Mouse (Mus musculus) forebrain, postnatal 0 days (tissue): ENCODE measurements at regions not wholly inside any gene's neighbourhood (a gene's known extent, or its start where the extent isn't known, plus 50 kb on each side); places are given as distances from the start of the nearest gene placed in this dataset.

Experiments used
- ATAC-seq: fragments of 200-750 bp; cut with Nextera tagmentation; 2 replicates; pipeline ENCODE4 v1.8.0; 2017; ENCODE audit warnings: mild to moderate bottlenecking, moderate library complexity
- DNase-seq: peaks from one replicate; pipeline ENCODE4 v3.0.0-alpha.2; 2015
- H3K27ac ChIP-seq: fragments of 300-500 bp; sonication (generic); 2 replicates; pipeline ENCODE4 v1.5.1; 2014; ENCODE audit warnings: low read depth, mild to moderate bottlenecking, antibody characterized with exemption, low read length, moderate library complexity, mixed read lengths
- H3K27me3 ChIP-seq: fragments of 300-500 bp; sonication (generic); 2 replicates; pipeline ENCODE4 v1.6.1; 2014; ENCODE audit warnings: mild to moderate bottlenecking, low read length, mixed read lengths; ENCODE audit not compliant: insufficient read depth
- H3K36me3 ChIP-seq: fragments of 300-500 bp; sonication (generic); 2 replicates; pipeline ENCODE4 v1.6.1; 2014; ENCODE audit warnings: mild to moderate bottlenecking, moderate library complexity; ENCODE audit not compliant: insufficient read depth
- H3K4me1 ChIP-seq: fragments of 300-500 bp; sonication (generic); 2 replicates; pipeline ENCODE4 v1.6.1; 2014; ENCODE audit warnings: antibody characterized with exemption; ENCODE audit not compliant: insufficient read depth
- H3K4me2 ChIP-seq: fragments of 300-500 bp; sonication (generic); 2 replicates; pipeline ENCODE4 v1.6.1; 2014; ENCODE audit warnings: low read depth, mild to moderate bottlenecking, moderate library complexity
- H3K4me3 ChIP-seq: fragments of 300-500 bp; sonication (generic); 2 replicates; pipeline ENCODE4 v1.5.1; 2014; ENCODE audit warnings: low read depth, low read length, mixed read lengths
- H3K9ac ChIP-seq: fragments of 300-500 bp; sonication (generic); 2 replicates; pipeline ENCODE4 v1.6.1; 2014; ENCODE audit warnings: mild to moderate bottlenecking
- H3K9me3 ChIP-seq: fragments of 300-500 bp; sonication (generic); 2 replicates; pipeline ENCODE4 v1.6.1; 2016; ENCODE audit warnings: low read length
- CTCF ChIP-seq: sonication (generic); IDR thresholded peaks from 2 replicates; pipeline ENCODE4 v1.5.1; 2016; ENCODE audit warnings: antibody characterized with exemption, control low read depth, low read depth
- WGBS: fragments of 180-500 bp; shearing (Covaris S2); extraction: QIAGEN DNeasy Blood & Tissue Kit; methylation state at CpG from one replicate; pipeline ENCODE4 v1.1.7; 2014; 5-methylcytosine and 5-hydroxymethylcytosine counted together

- Histone ChIP-seq H3K9ac (no peak overlapping the region), H3K27me3 (no peaks in the 10 kb centered on the region), H3K9me3 (no peaks in the 10 kb centered on the region), H3K27ac (no peak overlapping the region), H3K36me3 (no peaks in the 10 kb centered on the region), H3K4me1 (0 out of 2 replicates have a peak, but pooled peaks cover 7% of the 10 kb centered on the region), H3K4me2 (no peak overlapping the region), H3K4me3 (no peak overlapping the region)
- TF ChIP-seq CTCF: no peak
- no peak for ATAC-seq
- 100% methylated on average over 1 of the region's 1 CpGs for WGBS
- DNase-seq: no peak
Observed at GRCm38 (mm10) chr19:21150241-21150640, 121.8 kb upstream of the Zfand5 start.

- H3K4me3 ChIP-seq: no peak overlapping the region
- no peaks in the 10 kb centered on the region for H3K9me3 ChIP-seq
- no peak for DNase-seq
- ATAC-seq: no peak
- 0 out of 2 replicates have a peak, but pooled peaks cover 4% of the 10 kb centered on the region for H3K4me1 ChIP-seq
- no peak overlapping the region for H3K27ac ChIP-seq
- H3K4me2 ChIP-seq: no peak overlapping the region
- no peak overlapping the region for H3K9ac ChIP-seq
- no peaks in the 10 kb centered on the region for H3K27me3 ChIP-seq
- no peaks in the 10 kb centered on the region for H3K36me3 ChIP-seq
- WGBS: 91% methylated on average over 4 of the region's 4 CpGs
- no peak for TF ChIP-seq CTCF
Observed at GRCm38 (mm10) chr19:21146860-21147390, 125.2 kb upstream of the Zfand5 start.

- ATAC-seq (no peak), DNase-seq (no peak)
- Histone ChIP-seq H3K4me1 (no peaks in the 10 kb centered on the region), H3K9me3 (no peaks in the 10 kb centered on the region), H3K9ac (no peak overlapping the region), H3K36me3 (no peaks in the 10 kb centered on the region), H3K4me2 (no peak overlapping the region), H3K27me3 (no peaks in the 10 kb centered on the region), H3K4me3 (no peak overlapping the region), H3K27ac (no peak overlapping the region)
- TF ChIP-seq CTCF: no peak
- WGBS: 21% methylated on average over 13 of the region's 13 CpGs
Observed at GRCm38 (mm10) chr19:21144659-21145283, 127.3 kb upstream of the Zfand5 start.

- H3K9ac ChIP-seq: no peak overlapping the region
- no peak for DNase-seq
- H3K27ac ChIP-seq: no peak overlapping the region
- no peaks in the 10 kb centered on the region for H3K27me3 ChIP-seq
- ATAC-seq: no peak
- no peak overlapping the region for H3K4me2 ChIP-seq
- WGBS: 49% methylated on average over 7 of the region's 7 CpGs
- H3K4me3 ChIP-seq: no peak overlapping the region
- no peaks in the 10 kb centered on the region for H3K9me3 ChIP-seq
- H3K4me1 ChIP-seq: no peaks in the 10 kb centered on the region
- no peak for TF ChIP-seq CTCF
- H3K36me3 ChIP-seq: no peaks in the 10 kb centered on the region
Observed at GRCm38 (mm10) chr19:21143970-21144595, 128.0 kb upstream of the Zfand5 start.

GRCm38 (mm10) chr19:21140456-21140855 is 131.6 kb upstream of the Zfand5 start:
- Histone ChIP-seq H3K36me3 (no peaks in the 10 kb centered on the region), H3K4me1 (peaks cover 4% of the 10 kb centered on the region; the same call in 1 of the 2 replicates), H3K4me3 (no peak overlapping the region), H3K9ac (no peak overlapping the region), H3K27ac (no peak overlapping the region), H3K4me2 (no peak overlapping the region), H3K27me3 (no peaks in the 10 kb centered on the region), H3K9me3 (no peaks in the 10 kb centered on the region)
- 76% methylated on average over 3 of the region's 3 CpGs for WGBS
- DNase-seq (no peak), ATAC-seq (no peak)
- no peak for TF ChIP-seq CTCF

GRCm38 (mm10) chr19:21138998-21139495 is 133.0 kb upstream of the Zfand5 start:
- DNase-seq (no peak), ATAC-seq (no peak)
- Histone ChIP-seq H3K27me3 (no peaks in the 10 kb centered on the region), H3K9ac (no peak overlapping the region), H3K27ac (no peak overlapping the region), H3K4me3 (no peak overlapping the region), H3K4me1 (peaks cover 5% of the 10 kb centered on the region; the same call in 1 of the 2 replicates), H3K4me2 (no peak overlapping the region), H3K9me3 (no peaks in the 10 kb centered on the region), H3K36me3 (no peaks in the 10 kb centered on the region)
- TF ChIP-seq CTCF: no peak
- 90% methylated on average over 8 of the region's 8 CpGs for WGBS

- no peaks in the 10 kb centered on the region for H3K27me3 ChIP-seq
- ATAC-seq (no peak), DNase-seq (no peak)
- peaks cover 5% of the 10 kb centered on the region; the same call in 1 of the 2 replicates for H3K4me1 ChIP-seq
- WGBS: 66% methylated on average over 1 of the region's 1 CpGs
- H3K4me3 ChIP-seq: no peak overlapping the region
- H3K36me3 ChIP-seq: no peaks in the 10 kb centered on the region
- no peak overlapping the region for H3K4me2 ChIP-seq
- H3K9me3 ChIP-seq: no peaks in the 10 kb centered on the region
- H3K9ac ChIP-seq: no peak overlapping the region
- no peak overlapping the region for H3K27ac ChIP-seq
- TF ChIP-seq CTCF: no peak
Observed at GRCm38 (mm10) chr19:21136756-21137155, 135.3 kb upstream of the Zfand5 start.
